Mouse (Mus musculus) left cerebral cortex, postnatal 10 days (tissue): ENCODE data around the gene Clip2. TPM values are rescaled to one million over a fixed set of nuclear protein-coding genes. Genes with fewer than 3 reads are reported as not detected.

ENCODE experiments used
- DNase-seq, 2 experiments: peaks; one replicate each; pipeline ENCODE4 v3.0.0; 2021 to 2022; ENCODE audit warnings: low spot score in 2 of 2, mixed read lengths in 1 of 2; ENCODE audit errors: extremely low spot score in 1 of 2
- intact Hi-C: fragments of 180-260 bp; cut with DNase I; formaldehyde crosslinking; loops from one replicate; pipeline ENCODE4 v1.15.1; 2025
- total RNA-seq, 2 experiments: library from RNA; stranded (reverse); gene quantifications; 2 replicates each; pipeline ENCODE4 v1.2.3; 2021

Gene Clip2
- total RNA-seq, 2 experiments from 2014 or later, result 121 to 130 TPM

- DNase-seq, result peak in 1 of 2 experiments; percentile 22
- intact Hi-C loops, result no loop called here
Observed at GRCm38 (mm10) chr5:134473902-134474301, 78.3 kb downstream of the Clip2 start.

GRCm38 (mm10) chr5:134470538-134471169 lies 81.6 kb downstream of the Clip2 start:
- peak in 1 of 2 experiments; percentile 5 for DNase-seq
- intact Hi-C loops, result no loop called here

DNA sequence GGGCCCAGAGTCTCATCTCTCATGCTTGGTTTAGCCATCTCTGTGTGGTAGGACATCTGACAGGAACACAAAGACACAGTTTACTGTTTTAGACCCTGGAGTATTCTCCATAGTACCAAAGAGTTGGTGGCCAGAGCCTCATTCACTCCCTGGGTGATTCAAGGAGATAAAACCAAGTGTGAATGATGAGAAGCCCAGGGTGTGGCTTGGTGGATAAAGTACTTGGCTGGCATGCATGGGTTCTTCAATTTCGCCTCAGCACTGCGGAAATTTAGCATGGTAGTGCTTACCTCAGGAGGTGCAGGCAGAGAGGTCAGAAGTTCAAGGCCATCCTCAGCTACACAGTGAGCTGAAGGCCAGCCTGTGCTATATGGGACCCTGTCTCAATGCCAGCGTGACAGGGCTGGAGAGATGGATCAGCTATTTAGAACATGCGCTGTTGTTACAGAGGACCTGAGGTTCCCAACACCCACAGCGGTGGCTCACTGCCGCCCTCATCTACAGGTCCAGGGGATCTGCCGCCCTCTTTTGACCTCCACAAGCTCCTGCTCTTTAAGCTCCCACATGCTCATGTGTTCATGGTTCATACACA lies 82.6 kb downstream of the Clip2 start:
- DNase-seq, result peak in 1 of 2 experiments; percentile 13
- intact Hi-C loops, result no loop called here

GRCm38 (mm10) chr5:134468158-134468765 lies 84.0 kb downstream of the Clip2 start:
- DNase-seq, result peak in 1 of 2 experiments; percentile 22
- intact Hi-C loops, result no loop called here

DNA sequence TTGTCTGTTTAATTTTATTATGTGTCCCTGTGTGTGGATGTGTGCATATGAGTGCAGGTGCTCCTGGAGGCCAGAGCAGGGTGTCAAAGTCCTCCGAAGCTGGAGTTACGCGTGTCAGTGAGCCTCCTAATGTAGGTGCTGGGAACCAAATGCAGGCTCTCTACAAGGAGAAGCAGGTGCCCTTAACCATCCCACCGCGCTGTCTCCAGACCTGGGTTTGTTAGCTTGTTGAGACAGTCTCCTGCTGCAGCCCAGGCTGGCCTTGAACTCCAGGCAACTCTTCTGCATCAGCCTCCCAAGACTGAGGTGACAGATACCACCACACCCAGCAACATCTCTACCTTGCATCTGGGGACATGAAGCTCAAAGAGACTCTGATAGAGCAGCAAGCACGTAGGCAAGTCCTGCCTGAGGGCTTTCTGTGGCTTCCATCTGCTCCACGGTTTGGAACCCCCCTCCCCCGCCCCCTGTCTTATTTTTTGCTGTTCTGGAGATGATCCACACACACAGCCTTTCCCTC lies 85.1 kb downstream of the Clip2 start:
- intact Hi-C loops, result no loop called here
- DNase-seq, result peak in 1 of 2 experiments; percentile 15

- peak in 1 of 2 experiments; percentile 36 for DNase-seq
- intact Hi-C loops, result no loop called here
Observed at GRCm38 (mm10) chr5:134466296-134467029, 85.8 kb downstream of the Clip2 start.

GRCm38 (mm10) chr5:134465197-134465596 lies 87.0 kb downstream of the Clip2 start:
- intact Hi-C loops, result no loop called here
- DNase-seq, result peak in 1 of 2 experiments; percentile 3

DNA sequence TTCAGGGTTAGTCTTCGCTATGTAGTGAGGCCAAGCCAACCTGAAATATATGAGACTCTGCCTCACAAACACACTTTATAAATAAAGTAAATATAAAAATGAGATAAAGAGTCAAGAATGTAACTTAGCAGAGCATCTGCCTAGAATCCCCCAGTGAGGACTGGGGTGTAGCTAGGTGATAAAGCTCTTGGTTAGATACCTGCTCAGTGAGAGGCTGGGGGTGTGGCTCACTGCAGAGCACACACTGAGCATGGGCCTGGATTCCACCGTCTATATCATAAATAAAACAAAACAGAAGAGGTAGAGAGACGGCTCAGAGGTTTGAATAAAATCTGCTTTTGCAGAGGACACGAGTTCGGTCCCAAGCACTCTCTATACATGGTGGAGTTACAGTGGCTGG lies 88.0 kb downstream of the Clip2 start:
- peak in 1 of 2 experiments; percentile 10 for DNase-seq
- intact Hi-C loops, result no loop called here

GRCm38 (mm10) chr5:134462731-134463130 lies 89.5 kb downstream of the Clip2 start:
- DNase-seq, result peak in 1 of 2 experiments; percentile 14
- intact Hi-C loops, result no loop called here

GRCm38 (mm10) chr5:134462316-134462715 lies 89.9 kb downstream of the Clip2 start:
- peak in 1 of 2 experiments; percentile 1 for DNase-seq

GRCm38 (mm10) chr5:134460546-134460945 lies 91.7 kb downstream of the Clip2 start:
- DNase-seq, result peak in 1 of 2 experiments; percentile 5
- intact Hi-C loops, result no loop called here

More at GRCm38 (mm10) chr5:134462316-134462715, 89.9 kb downstream of the Clip2 start:
- intact Hi-C loops, result no loop called here

GRCm38 (mm10) chr5:134459096-134459495 lies 93.1 kb downstream of the Clip2 start:
- peak in 1 of 2 experiments; percentile 10 for DNase-seq
- intact Hi-C loops, result no loop called here

GRCm38 (mm10) chr5:134458416-134458815 lies 93.8 kb downstream of the Clip2 start:
- intact Hi-C loops, result no loop called here
- DNase-seq, result peak in 1 of 2 experiments; percentile 9

DNA sequence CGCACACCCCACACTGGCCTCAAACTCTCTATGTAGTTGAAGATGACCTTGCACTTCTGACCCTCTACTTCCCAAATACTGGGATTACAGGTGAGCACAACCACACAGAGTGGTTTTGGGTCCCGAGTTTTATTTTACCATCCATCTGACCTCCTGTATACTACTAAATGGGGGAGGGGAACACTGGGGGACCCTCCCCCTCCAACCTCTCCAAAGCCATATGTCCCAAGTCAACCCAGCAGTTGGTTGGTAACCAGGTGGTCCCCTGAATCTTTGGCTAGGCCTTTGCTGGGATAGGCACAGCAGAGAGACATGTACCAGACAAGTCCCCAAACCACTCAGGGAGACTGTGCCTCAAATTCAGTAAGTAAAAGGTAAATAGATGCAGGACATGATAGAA lies 94.9 kb downstream of the Clip2 start:
- DNase-seq, result no peak
- intact Hi-C loops, result no loop called here

DNA sequence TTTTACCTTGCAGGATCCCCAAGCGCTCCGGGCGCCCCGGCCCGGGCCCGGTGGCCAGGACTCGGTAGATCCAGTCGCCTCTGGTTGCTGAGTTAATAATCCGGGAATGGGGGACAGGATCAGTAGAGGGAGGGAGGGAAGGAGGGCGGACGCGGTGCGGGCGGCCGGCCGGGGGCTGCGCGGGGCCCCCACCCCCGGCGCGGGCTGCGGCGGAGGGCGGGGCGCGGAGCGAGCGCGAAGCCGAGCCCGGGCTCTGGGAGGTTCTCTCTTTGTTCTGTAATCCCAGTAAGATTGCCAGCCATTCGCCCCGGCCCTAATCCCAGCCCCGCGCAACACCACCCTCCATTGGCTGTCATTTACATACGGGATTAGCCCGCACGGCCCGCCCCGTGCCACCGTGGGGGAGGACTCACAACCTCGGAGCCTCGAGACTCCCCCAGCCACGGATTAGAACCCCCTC lies 95.7 kb downstream of the Clip2 start, which contains the start of gene Gtf2ird1:
Gtf2ird1 (minus strand) TSS at position 214 of the 460 bp plus-strand sequence.
- peak; percentile 76 to 90 for DNase-seq
- intact Hi-C loops, result no loop called here

DNA sequence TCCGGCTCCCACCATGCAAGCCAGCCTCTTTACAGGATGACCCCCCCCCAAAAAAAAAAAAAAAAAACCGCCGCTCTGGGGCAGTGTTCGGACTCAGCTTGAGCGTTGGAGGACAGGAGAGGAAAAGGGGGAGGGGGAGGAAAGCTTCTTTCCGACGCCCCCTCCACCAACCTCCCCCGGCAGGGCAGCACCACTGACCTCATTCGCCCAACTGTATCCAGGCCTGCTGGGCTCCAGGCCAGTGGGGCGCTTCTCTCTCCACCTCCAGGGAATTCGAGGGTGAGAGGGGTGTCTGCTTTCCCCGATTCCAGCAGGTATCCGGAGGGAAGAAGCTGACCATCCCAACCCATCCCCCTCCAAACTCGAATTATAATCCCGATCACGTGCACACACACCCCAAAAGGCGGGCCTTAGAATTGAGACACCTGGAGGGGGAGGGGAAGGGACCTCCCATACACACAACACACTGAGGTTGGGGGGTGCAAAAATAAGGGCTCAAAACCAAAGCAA lies 96.3 kb downstream of the Clip2 start:
- DNase-seq, result peak in 1 of 2 experiments; percentile 60
- intact Hi-C loops, result no loop called here

DNA sequence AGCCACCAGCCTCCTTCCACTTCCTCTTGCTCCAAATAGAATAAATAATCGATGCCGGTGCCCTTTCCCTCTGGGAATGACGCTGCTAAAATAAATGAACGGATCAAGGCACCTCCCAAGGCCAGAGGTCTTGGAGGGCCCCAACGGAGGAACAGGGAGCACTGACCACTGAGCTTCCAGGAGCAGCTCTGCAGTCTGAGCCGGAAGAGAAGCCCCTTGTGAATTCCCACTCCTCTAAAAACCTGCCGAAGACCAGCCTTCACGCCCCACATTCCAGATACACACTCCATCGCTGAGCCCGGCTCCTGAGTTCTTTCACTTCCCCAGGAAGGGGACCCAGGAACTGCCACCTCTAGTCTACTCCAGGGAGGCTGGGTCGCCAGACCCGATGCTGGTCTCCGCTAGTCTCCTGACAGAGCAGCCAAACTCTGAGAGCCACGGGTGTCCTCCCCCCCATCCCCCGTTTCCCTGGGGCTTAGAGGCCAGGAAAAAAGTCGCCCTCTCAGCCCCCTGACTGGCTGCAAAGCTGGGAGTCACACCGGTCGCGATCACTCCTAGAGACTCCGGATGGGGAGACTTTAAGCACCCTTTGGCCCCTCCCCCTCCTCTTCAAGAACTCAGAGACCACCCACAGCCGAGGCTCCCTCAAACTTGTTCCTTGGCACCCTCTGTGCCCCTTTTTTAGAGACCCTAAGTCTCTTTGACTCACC lies 96.9 kb downstream of the Clip2 start:
- DNase-seq, result peak in 1 of 2 experiments; percentile 61

DNA sequence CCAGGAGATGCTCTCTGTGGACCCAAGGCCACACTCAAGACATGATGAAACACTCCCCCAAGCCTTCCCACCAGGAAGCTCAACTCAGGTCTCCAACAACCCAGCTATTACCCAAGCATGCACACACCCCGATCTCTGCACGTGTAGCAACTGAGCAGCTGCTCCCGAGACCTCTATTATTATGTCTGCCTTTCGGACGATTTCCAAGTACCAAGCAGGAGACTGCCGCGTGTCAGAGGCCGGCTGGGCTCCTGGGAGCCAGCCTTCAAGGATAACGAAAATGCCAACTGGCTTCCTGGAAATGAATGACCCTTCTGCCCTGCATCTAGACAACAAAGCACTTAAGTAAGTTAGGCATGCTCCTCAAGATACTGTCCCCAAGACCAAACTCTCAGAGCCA lies 97.8 kb downstream of the Clip2 start:
- DNase-seq, result no peak
- intact Hi-C loops, result no loop called here

More for the DNA sequence above, 96.9 kb downstream of the Clip2 start:
- intact Hi-C loops, result no loop called here
